Mouse (Mus musculus): ENCODE data around the gene Fabp2. TPM values are rescaled to one million over a fixed set of nuclear protein-coding genes. Genes with fewer than 3 reads are reported as not detected.
"Not testable (repeated sequence)": the region's sequence is repeated elsewhere in the genome, so short reads cannot be mapped to it uniquely, and the experiment has no call there.

Gene Fabp2
- polyA plus RNA-seq, 1 experiment from 2014 or later: 0.34 TPM

DNA sequence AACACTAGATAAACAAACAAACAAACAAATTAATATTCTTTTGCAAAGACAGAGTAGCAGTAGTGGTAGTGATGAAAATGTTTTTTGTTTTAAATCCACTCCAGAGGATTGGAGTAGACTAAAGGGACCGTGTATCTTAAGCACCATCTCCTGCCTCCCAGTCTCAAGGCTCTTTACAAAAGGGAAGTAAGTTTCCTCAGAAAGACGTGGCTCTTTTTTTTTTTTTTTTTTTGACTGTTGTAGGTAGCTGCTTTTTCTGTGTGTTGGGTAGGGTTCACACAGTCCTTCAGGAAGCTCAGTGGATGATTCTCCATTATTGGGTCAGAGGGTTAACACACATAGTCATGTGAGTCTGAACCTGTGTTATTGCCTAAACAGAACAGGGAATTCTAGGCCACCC is 23.8 kb downstream of the Fabp2 start:
- peaks cover 11% of the 10 kb centered on the region; the same call in 1 of the 2 replicates for H3K4me1 ChIP-seq (ENCODE audit: insufficient read depth, low read length)
- no peaks in the 10 kb centered on the region for H3K27me3 ChIP-seq (ENCODE audit: insufficient read depth, low read length)
- H3K27ac ChIP-seq (ENCODE audit: low read length): no peak overlapping the region
- no peaks in the 10 kb centered on the region for H3K9me3 ChIP-seq (ENCODE audit: low read length)
- H3K9ac ChIP-seq (replicated peaks; ENCODE audit: low read length): no peak overlapping the region
- H3K4me2 ChIP-seq (replicated peaks; ENCODE audit: low read depth, low read length): no peak overlapping the region
- 68% methylated on average over 2 of the region's 2 CpGs for WGBS
- H3K4me3 ChIP-seq (ENCODE audit: low read length): no peak overlapping the region
- no peak for ATAC-seq (ENCODE audit: low FRiP score, low TSS enrichment)
- no peaks in the 10 kb centered on the region for H3K36me3 ChIP-seq (ENCODE audit: insufficient read depth, low read length)

DNA sequence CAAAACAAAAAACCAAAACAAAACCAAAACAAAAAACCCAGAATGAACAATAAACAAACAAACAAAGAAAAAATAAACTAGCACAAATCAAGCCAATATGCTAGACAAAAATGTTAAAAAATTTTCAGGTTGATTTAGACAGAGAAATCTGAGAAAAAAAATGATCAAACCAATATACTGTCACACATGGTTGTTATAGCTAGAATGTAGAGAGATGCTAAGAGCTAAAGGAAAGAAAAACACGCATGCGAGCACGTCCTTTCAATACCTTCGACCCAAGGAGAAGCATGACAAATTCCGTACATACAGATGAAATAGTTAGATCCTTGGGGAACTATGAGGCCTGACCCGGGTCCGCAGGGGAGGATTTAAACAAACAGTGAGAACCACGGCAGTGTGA is 24.4 kb downstream of the Fabp2 start, which contains the start of gene Gm10959:
Gene Gm10959 (minus strand): TSS at position 101 of the 400 bp plus-strand sequence.
- WGBS: 51% methylated on average over 8 of the region's 8 CpGs
- H3K27ac ChIP-seq (ENCODE audit: low read length): no peak within 1 kb of the TSS
- H3K9me3 ChIP-seq (ENCODE audit: low read length): no peaks in the 10 kb centered on the region

DNA sequence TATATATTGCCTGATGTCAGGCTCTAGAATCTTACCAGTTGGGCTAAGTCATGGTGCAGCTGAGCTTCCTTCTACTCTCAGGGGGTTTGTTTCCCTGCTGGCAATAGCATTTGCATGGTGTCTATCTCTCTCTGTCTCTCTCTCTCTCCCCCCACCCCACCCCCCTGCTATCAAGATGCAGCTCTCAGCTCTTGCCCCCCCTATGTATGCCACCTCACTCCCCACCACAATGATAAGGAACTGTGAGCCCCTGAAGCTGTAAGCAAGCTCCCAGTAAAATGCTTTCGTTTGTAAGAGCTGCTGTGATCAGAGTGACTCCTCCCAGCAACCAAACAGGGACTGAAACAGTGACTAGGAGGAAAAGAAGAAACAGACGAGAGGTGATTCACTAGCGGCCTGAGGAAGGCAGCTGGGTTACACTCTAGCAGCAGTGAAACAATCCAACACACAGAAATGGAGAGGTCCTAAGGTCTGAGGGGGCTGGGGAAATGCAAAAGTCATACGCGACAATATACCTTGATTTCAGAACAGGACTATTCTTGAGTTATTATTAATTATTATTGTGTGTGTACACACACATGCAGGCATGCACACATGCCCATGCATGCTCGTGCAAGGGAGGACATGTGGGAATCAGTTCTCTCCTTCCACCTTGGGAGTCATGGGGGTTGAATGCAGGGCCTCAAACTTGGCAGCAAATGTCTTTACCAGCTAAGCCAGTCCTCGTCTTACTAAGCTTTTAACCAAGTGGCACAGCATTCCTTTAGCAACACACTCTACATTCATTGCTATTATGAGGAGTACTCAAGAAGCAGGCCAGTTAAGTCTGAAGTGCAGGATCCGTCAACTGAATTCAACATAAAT is 25.9 kb downstream of the Fabp2 start:
- Histone ChIP-seq H3K27me3 (ENCODE audit: insufficient read depth, low read length) (no peaks in the 10 kb centered on the region), H3K4me3 (ENCODE audit: low read length) (no peak overlapping the region), H3K9me3 (ENCODE audit: low read length) (no peaks in the 10 kb centered on the region), H3K4me2 (replicated peaks; ENCODE audit: low read depth, low read length) (no peak overlapping the region), H3K27ac (ENCODE audit: low read length) (no peak overlapping the region; the same call in 1 of the 2 replicates), H3K4me1 (ENCODE audit: insufficient read depth, low read length) (peaks cover 13% of the 10 kb centered on the region; the same call in 1 of the 2 replicates), H3K36me3 (ENCODE audit: insufficient read depth, low read length) (no peaks in the 10 kb centered on the region), H3K9ac (replicated peaks; ENCODE audit: low read length) (no peak overlapping the region)
- WGBS: 64% methylated on average over 8 of the region's 8 CpGs
- ATAC-seq (ENCODE audit: low FRiP score, low TSS enrichment): no peak

More for the DNA sequence above, 24.4 kb downstream of the Fabp2 start, which contains the start of gene Gm10959:
- H3K36me3 ChIP-seq (ENCODE audit: insufficient read depth, low read length): no peaks in the 10 kb centered on the region
- H3K4me1 ChIP-seq (ENCODE audit: insufficient read depth, low read length): peaks cover 11% of the 10 kb centered on the region; the same call in 1 of the 2 replicates
- ATAC-seq (ENCODE audit: low FRiP score, low TSS enrichment): no peak
- no peaks in the 10 kb centered on the region for H3K27me3 ChIP-seq (ENCODE audit: insufficient read depth, low read length)
- H3K9ac ChIP-seq (replicated peaks; ENCODE audit: low read length): no peak within 1 kb of the TSS
- H3K4me2 ChIP-seq (replicated peaks; ENCODE audit: low read depth, low read length): no peak within 1 kb of the TSS
- no peak within 1 kb of the TSS for H3K4me3 ChIP-seq (ENCODE audit: low read length)

DNA sequence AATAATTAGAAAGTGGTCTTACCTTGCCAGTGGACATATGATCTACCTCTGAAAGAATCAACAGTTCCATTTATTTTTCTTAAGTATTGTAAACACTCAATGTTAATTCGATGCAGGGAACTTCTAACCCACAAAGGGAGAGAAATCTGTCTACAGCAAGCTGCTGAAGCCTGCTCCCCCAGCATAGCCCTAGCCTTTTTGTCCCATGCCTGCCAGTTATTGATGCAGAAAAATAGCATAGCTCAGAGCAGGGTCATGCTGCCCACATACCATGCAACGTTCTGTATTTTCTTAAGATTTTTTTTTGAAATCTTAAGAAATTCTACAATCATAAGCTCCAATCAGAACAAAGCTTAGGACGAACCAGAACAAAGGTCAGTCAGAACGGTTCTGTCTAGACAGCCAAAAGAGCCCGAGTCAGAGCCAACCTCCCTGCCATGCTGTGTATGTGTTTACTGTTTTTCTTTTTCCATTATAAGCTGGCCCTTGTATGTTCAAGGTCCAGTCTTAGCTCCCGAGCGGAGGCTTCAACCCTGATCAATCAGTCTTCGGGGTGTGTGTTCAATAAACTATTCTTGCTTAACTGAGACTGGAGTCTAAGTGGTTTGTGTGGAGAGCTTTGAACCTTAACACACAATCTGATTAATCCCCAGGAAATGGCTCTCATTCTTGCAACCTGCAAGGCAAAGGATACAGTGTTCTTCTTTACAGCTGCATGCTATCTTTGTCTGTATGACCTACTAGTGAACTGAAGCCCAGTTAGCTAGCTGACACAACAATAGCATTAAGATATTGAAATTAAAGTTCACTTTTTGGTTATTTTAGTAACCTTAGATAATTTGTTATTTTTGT is 27.0 kb downstream of the Fabp2 start:
- Histone ChIP-seq H3K9me3 (ENCODE audit: low read length) (no peaks in the 10 kb centered on the region), H3K4me1 (ENCODE audit: insufficient read depth, low read length) (peaks cover 19% of the 10 kb centered on the region; the same call in 1 of the 2 replicates), H3K27me3 (ENCODE audit: insufficient read depth, low read length) (no peaks in the 10 kb centered on the region), H3K27ac (ENCODE audit: low read length) (peak overlapping the region; percentile 37; the same call in 1 of the 2 replicates), H3K4me2 (replicated peaks; ENCODE audit: low read depth, low read length) (no peak overlapping the region), H3K9ac (replicated peaks; ENCODE audit: low read length) (no peak overlapping the region), H3K4me3 (ENCODE audit: low read length) (no peak overlapping the region), H3K36me3 (ENCODE audit: insufficient read depth, low read length) (peaks cover 4% of the 10 kb centered on the region; the same call in 1 of the 2 replicates)
- ATAC-seq (ENCODE audit: low FRiP score, low TSS enrichment): no peak
- WGBS: 70% methylated on average over 8 of the region's 8 CpGs

DNA sequence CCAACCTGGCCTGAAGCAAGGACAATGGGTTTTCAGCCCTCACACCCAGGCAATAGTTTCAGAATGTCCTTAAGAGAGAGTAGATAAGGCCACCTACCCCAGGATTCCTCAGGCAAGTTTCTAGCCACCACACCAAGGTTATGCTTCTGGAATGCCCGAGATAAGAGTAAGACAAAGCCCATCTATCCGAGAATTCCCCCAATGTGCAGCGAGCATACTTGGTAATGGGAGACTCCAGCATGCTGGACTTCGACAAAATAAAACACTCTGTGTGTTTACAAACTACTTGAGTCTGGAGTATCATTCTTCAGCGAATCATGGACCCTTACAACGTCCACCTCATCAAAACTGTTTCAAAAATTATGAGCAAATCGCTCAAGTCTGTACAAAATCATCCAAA is 28.3 kb downstream of the Fabp2 start:
- peak overlapping the region; percentile 69 for H3K4me3 ChIP-seq (ENCODE audit: low read length)
- H3K4me2 ChIP-seq (replicated peaks; ENCODE audit: low read depth, low read length): peak overlapping the region; percentile 50
- ATAC-seq (ENCODE audit: low FRiP score, low TSS enrichment): no peak
- peaks cover 19% of the 10 kb centered on the region; the same call in 1 of the 2 replicates for H3K4me1 ChIP-seq (ENCODE audit: insufficient read depth, low read length)
- no peaks in the 10 kb centered on the region for H3K27me3 ChIP-seq (ENCODE audit: insufficient read depth, low read length)
- H3K36me3 ChIP-seq (ENCODE audit: insufficient read depth, low read length): peaks cover 6% of the 10 kb centered on the region
- no peak overlapping the region for H3K9ac ChIP-seq (replicated peaks; ENCODE audit: low read length)
- no peak overlapping the region; the same call in 1 of the 2 replicates for H3K27ac ChIP-seq (ENCODE audit: low read length)
- no peaks in the 10 kb centered on the region for H3K9me3 ChIP-seq (ENCODE audit: low read length)
- WGBS: 72% methylated on average over 7 of the region's 7 CpGs

GRCm38 (mm10) chr3:122924009-122924914 is 29.4 kb downstream of the Fabp2 start, which contains the start of gene 1810037I17Rik:
Gene 1810037I17Rik (plus strand): TSS chr3:122924203.
- H3K4me2 ChIP-seq (replicated peaks; ENCODE audit: low read depth, low read length): peak within 1 kb of the TSS; percentile 76
- WGBS: 1% methylated on average over 51 of the region's 68 CpGs
- ATAC-seq (ENCODE audit: low FRiP score, low TSS enrichment): peak; percentile 99
- H3K4me1 ChIP-seq (ENCODE audit: insufficient read depth, low read length): peaks cover 19% of the 10 kb centered on the region; the same call in 1 of the 2 replicates
- no peaks in the 10 kb centered on the region for H3K9me3 ChIP-seq (ENCODE audit: low read length)
- peak within 1 kb of the TSS; percentile 84 for H3K27ac ChIP-seq (ENCODE audit: low read length)
- H3K9ac ChIP-seq (replicated peaks; ENCODE audit: low read length): peak within 1 kb of the TSS; percentile 80
- H3K4me3 ChIP-seq (ENCODE audit: low read length): peak within 1 kb of the TSS; percentile 69
- no peaks in the 10 kb centered on the region for H3K27me3 ChIP-seq (ENCODE audit: insufficient read depth, low read length)
- peaks cover 6% of the 10 kb centered on the region for H3K36me3 ChIP-seq (ENCODE audit: insufficient read depth, low read length)

GRCm38 (mm10) chr3:122929723-122930122 is 34.9 kb downstream of the Fabp2 start:
- Histone ChIP-seq H3K36me3 (ENCODE audit: insufficient read depth, low read length) (peaks cover 14% of the 10 kb centered on the region), H3K27ac (ENCODE audit: low read length) (no peak overlapping the region), H3K4me1 (ENCODE audit: insufficient read depth, low read length) (0 out of 2 replicates have a peak, but pooled peaks cover 8% of the 10 kb centered on the region), H3K4me3 (ENCODE audit: low read length) (no peak overlapping the region), H3K27me3 (ENCODE audit: insufficient read depth, low read length) (no peaks in the 10 kb centered on the region), H3K9me3 (ENCODE audit: low read length) (no peaks in the 10 kb centered on the region), H3K9ac (replicated peaks; ENCODE audit: low read length) (no peak overlapping the region), H3K4me2 (replicated peaks; ENCODE audit: low read depth, low read length) (no peak overlapping the region)
- WGBS: 91% methylated on average over 6 of the region's 6 CpGs
- no peak for ATAC-seq (ENCODE audit: low FRiP score, low TSS enrichment)

- no peak for ATAC-seq (ENCODE audit: low FRiP score, low TSS enrichment)
- no peaks in the 10 kb centered on the region for H3K27me3 ChIP-seq (ENCODE audit: insufficient read depth, low read length)
- H3K36me3 ChIP-seq (ENCODE audit: insufficient read depth, low read length): peaks cover 14% of the 10 kb centered on the region
- H3K4me1 ChIP-seq (ENCODE audit: insufficient read depth, low read length): no peaks in the 10 kb centered on the region
- H3K27ac ChIP-seq (ENCODE audit: low read length): no peak overlapping the region
- WGBS: 86% methylated on average over 1 of the region's 1 CpGs
- H3K4me3 ChIP-seq (ENCODE audit: low read length): no peak overlapping the region
- no peak overlapping the region for H3K9ac ChIP-seq (replicated peaks; ENCODE audit: low read length)
- H3K9me3 ChIP-seq (ENCODE audit: low read length): no peaks in the 10 kb centered on the region
- no peak overlapping the region for H3K4me2 ChIP-seq (replicated peaks; ENCODE audit: low read depth, low read length)
These were observed 37.6 kb downstream of the Fabp2 start for GRCm38 (mm10) chr3:122932466-122932865.

- 82% methylated on average over 13 of the region's 13 CpGs for WGBS
- not testable (repeated sequence) for H3K4me2 ChIP-seq (replicated peaks; ENCODE audit: low read depth, low read length); H3K9me3 ChIP-seq (ENCODE audit: low read length); ATAC-seq (ENCODE audit: low FRiP score, low TSS enrichment); H3K4me3 ChIP-seq (ENCODE audit: low read length); H3K4me1 ChIP-seq (ENCODE audit: insufficient read depth, low read length); H3K9ac ChIP-seq (replicated peaks; ENCODE audit: low read length); H3K27ac ChIP-seq (ENCODE audit: low read length); H3K27me3 ChIP-seq (ENCODE audit: insufficient read depth, low read length)
- H3K36me3 ChIP-seq (ENCODE audit: insufficient read depth, low read length): peaks cover 11% of the 10 kb centered on the region; the same call in 1 of the 2 replicates
These were observed 42.3 kb downstream of the Fabp2 start for GRCm38 (mm10) chr3:122937176-122937575.

Data from kidney, embryonic 16.5 days (tissue).